Mouse (Mus musculus) E14TG2a.4 (cell line): ENCODE measurements at regions not wholly inside any gene's neighbourhood (a gene's known extent, or its start where the extent isn't known, plus 50 kb on each side); places are given as distances from the start of the nearest gene placed in this dataset.

ENCODE experiments used
- H3K27me3 ChIP-seq: 2 replicates; pipeline ENCODE4 v1.6.1; 2014; ENCODE audit warnings: low read length, control low read depth; ENCODE audit not compliant: insufficient read depth
- H3K36me3 ChIP-seq: 2 replicates; pipeline ENCODE4 v1.6.1; 2014; ENCODE audit warnings: low read length, control low read depth; ENCODE audit not compliant: insufficient read depth
- H3K4me1 ChIP-seq: replicated peaks from 2 replicates; pipeline ENCODE4 v1.6.1; 2014; ENCODE audit warnings: low read depth, low read length, control low read depth
- H3K4me3 ChIP-seq: replicated peaks from 2 replicates; pipeline ENCODE4 v1.5.1; 2014; ENCODE audit warnings: mild to moderate bottlenecking, low read length
- H3K9me3 ChIP-seq: 2 replicates; pipeline ENCODE4 v1.6.1; 2014; ENCODE audit warnings: low read length, control low read depth
- CTCF ChIP-seq: conservative IDR thresholded peaks from 2 replicates; pipeline ENCODE4 v1.5.1; 2014; ENCODE audit warnings: low read length
- NANOG ChIP-seq: IDR thresholded peaks from 2 replicates; pipeline ENCODE4 v1.6.1; 2014; ENCODE audit warnings: borderline replicate concordance, low read length, mixed read lengths
- POU5F1 ChIP-seq: IDR thresholded peaks from 2 replicates; pipeline ENCODE4 v1.6.1; 2014; ENCODE audit warnings: low read length, borderline replicate concordance

- no peaks in the 10 kb centered on the region for H3K9me3 ChIP-seq
- no peak overlapping the region for H3K4me3 ChIP-seq
- no peak for TF ChIP-seq CTCF
- TF ChIP-seq NANOG, result no peak
- no peak for TF ChIP-seq POU5F1
- no peaks in the 10 kb centered on the region for H3K36me3 ChIP-seq
- no peaks in the 10 kb centered on the region for H3K4me1 ChIP-seq
- H3K27me3 ChIP-seq, result no peaks in the 10 kb centered on the region
Measured at GRCm38 (mm10) chr5:38927051-38927450, 50.4 kb upstream of the Clnk start.
